Mouse (Mus musculus) intestine, embryonic 16.5 days (tissue): ENCODE measurements at regions not wholly inside any gene's neighbourhood (a gene's known extent, or its start where the extent isn't known, plus 50 kb on each side); places are given as distances from the start of the nearest gene placed in this dataset.
"Not testable (repeated sequence)": the region's sequence is repeated elsewhere in the genome, so short reads cannot be mapped to it uniquely, and the experiment has no call there.

Experiments used
- ATAC-seq: fragments of 200-750 bp; cut with Nextera tagmentation; 2 replicates; pipeline ENCODE4 v1.8.0; 2017; ENCODE audit warnings: moderate TSS enrichment, moderate library complexity
- H3K27ac ChIP-seq: fragments of 300-500 bp; sonication (generic); 2 replicates; pipeline ENCODE4 v1.5.1; 2014; ENCODE audit warnings: mild to moderate bottlenecking, low read length
- H3K27me3 ChIP-seq: fragments of 300-500 bp; sonication (generic); replicated peaks from 2 replicates; pipeline ENCODE4 v1.6.1; 2014; ENCODE audit warnings: low read length, control low read depth, mixed read lengths; ENCODE audit not compliant: control insufficient read depth, insufficient read depth
- H3K36me3 ChIP-seq: fragments of 300-500 bp; sonication (generic); 2 replicates; pipeline ENCODE4 v1.6.1; 2014; ENCODE audit warnings: low read length, control low read depth; ENCODE audit not compliant: control insufficient read depth, insufficient read depth
- H3K4me1 ChIP-seq: fragments of 300-500 bp; sonication (generic); 2 replicates; pipeline ENCODE4 v1.6.1; 2014; ENCODE audit warnings: low read length, control low read depth, mixed read lengths; ENCODE audit not compliant: control insufficient read depth, insufficient read depth
- H3K4me2 ChIP-seq: fragments of 300-500 bp; sonication (generic); 2 replicates; pipeline ENCODE4 v1.6.1; 2014; ENCODE audit warnings: low read depth, low read length, control low read depth
- H3K4me3 ChIP-seq: fragments of 300-500 bp; sonication (generic); 2 replicates; pipeline ENCODE4 v1.5.1; 2014; ENCODE audit warnings: mild to moderate bottlenecking, low read length
- H3K9ac ChIP-seq: fragments of 300-500 bp; sonication (generic); 2 replicates; pipeline ENCODE4 v1.6.1; 2014; ENCODE audit warnings: low read depth, low read length
- H3K9me3 ChIP-seq: fragments of 300-500 bp; sonication (generic); 2 replicates; pipeline ENCODE4 v1.6.1; 2016; ENCODE audit warnings: low read length, control low read depth; ENCODE audit not compliant: control insufficient read depth
- WGBS: fragments of 180-500 bp; shearing (Covaris S2); extraction: QIAGEN DNeasy Blood & Tissue Kit; methylation state at CpG from one replicate; pipeline ENCODE4 v1.1.7; 2014; 5-methylcytosine and 5-hydroxymethylcytosine counted together

- Histone ChIP-seq H3K27ac (no peak overlapping the region), H3K27me3 (no peaks in the 10 kb centered on the region), H3K4me2 (no peak overlapping the region), H3K4me1 (no peaks in the 10 kb centered on the region), H3K4me3 (no peak overlapping the region), H3K9ac (no peak overlapping the region), H3K36me3 (no peaks in the 10 kb centered on the region), H3K9me3 (no peaks in the 10 kb centered on the region)
- ATAC-seq, result no peak
Observed at GRCm38 (mm10) chr10:15321480-15321879, 603.5 kb upstream of the Gje1 start.

DNA sequence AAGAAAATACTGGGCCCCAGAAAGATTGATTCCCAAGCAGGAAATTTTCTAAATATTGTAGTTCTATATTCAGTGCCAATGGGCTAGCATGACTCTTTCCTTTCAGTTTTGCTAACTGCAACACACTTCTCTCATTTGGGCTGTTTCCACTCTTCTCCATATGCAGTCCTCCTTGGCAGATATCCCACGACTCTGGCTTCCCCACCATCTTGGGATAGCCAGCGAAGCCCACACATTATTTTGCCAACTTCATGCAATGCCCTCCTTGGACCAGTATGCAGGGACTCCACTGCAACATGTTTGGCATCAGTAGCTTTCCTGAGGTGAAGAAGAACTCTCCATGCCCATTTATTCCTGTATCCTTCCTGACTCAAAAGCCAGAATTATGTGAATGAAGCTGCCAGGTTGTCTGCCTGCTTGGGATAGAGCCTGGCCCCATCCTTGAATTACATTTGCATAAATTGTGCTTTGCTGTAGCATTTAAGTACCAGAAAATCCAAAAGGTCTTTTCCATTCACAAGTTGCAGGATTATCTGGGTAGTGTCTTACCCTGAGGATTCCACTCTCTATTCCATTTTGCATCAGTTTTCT is 599.1 kb upstream of the Gje1 start:
- no peak overlapping the region for H3K4me3 ChIP-seq
- no peak overlapping the region for H3K4me2 ChIP-seq
- H3K36me3 ChIP-seq, result no peaks in the 10 kb centered on the region
- no peaks in the 10 kb centered on the region for H3K9me3 ChIP-seq
- no peaks in the 10 kb centered on the region for H3K27me3 ChIP-seq
- H3K4me1 ChIP-seq, result no peaks in the 10 kb centered on the region
- H3K9ac ChIP-seq, result no peak overlapping the region
- 81% methylated on average over 2 of the region's 2 CpGs for WGBS
- no peak for ATAC-seq
- H3K27ac ChIP-seq, result no peak overlapping the region

- Histone ChIP-seq H3K9me3 (no peaks in the 10 kb centered on the region), H3K4me2 (no peak overlapping the region), H3K4me3 (no peak overlapping the region), H3K27ac (no peak overlapping the region), H3K27me3 (no peaks in the 10 kb centered on the region), H3K4me1 (no peaks in the 10 kb centered on the region), H3K9ac (no peak overlapping the region), H3K36me3 (no peaks in the 10 kb centered on the region)
- no peak for ATAC-seq
- 76% methylated on average over 2 of the region's 2 CpGs for WGBS
Observed at GRCm38 (mm10) chr10:15310650-15311049, 592.6 kb upstream of the Gje1 start.

GRCm38 (mm10) chr10:15305811-15306473 is 587.9 kb upstream of the Gje1 start:
- Histone ChIP-seq H3K4me1 (no peaks in the 10 kb centered on the region), H3K36me3 (no peaks in the 10 kb centered on the region), H3K4me3 (no peak overlapping the region), H3K27ac (no peak overlapping the region), H3K9ac (no peak overlapping the region), H3K4me2 (no peak overlapping the region), H3K27me3 (no peaks in the 10 kb centered on the region), H3K9me3 (no peaks in the 10 kb centered on the region)
- 61% methylated on average over 3 of the region's 3 CpGs for WGBS
- peak; percentile 63; the same call in 1 of the 2 replicates for ATAC-seq

GRCm38 (mm10) chr10:15300199-15301085 is 582.4 kb upstream of the Gje1 start:
- peak; percentile 77 for ATAC-seq
- Histone ChIP-seq H3K4me2 (no peak overlapping the region), H3K4me1 (no peaks in the 10 kb centered on the region), H3K9me3 (no peaks in the 10 kb centered on the region), H3K36me3 (no peaks in the 10 kb centered on the region), H3K4me3 (no peak overlapping the region), H3K9ac (no peak overlapping the region), H3K27me3 (no peaks in the 10 kb centered on the region), H3K27ac (no peak overlapping the region)
- 40% methylated on average over 8 of the region's 8 CpGs for WGBS

- Histone ChIP-seq H3K36me3 (no peaks in the 10 kb centered on the region), H3K4me2 (no peak overlapping the region), H3K4me3 (no peak overlapping the region), H3K9me3 (no peaks in the 10 kb centered on the region), H3K27me3 (no peaks in the 10 kb centered on the region), H3K9ac (no peak overlapping the region), H3K27ac (no peak overlapping the region), H3K4me1 (no peaks in the 10 kb centered on the region)
- WGBS, result 47% methylated on average over 11 of the region's 11 CpGs
- ATAC-seq, result no peak
Observed at GRCm38 (mm10) chr10:15299331-15300198, 581.6 kb upstream of the Gje1 start.

DNA sequence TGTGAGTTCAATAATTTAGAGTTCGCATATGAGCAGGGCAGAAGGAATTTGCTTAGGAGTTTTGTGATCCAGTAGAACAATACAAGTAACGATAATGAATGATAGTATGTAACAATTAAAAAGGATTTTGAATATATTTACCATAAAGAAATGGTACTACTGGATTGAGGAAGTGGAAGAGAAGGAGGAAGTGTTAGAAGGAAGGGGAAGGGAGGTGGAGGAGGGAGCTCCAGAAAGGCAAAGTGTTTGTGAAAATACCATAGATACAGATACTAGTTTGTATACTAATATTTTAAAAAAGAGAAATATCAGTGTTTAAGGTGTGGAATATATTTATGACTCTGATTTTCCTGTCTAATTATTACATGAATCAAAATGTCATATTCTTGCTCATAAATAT is 579.2 kb upstream of the Gje1 start:
- WGBS, result 85% methylated on average over 2 of the region's 2 CpGs
- Histone ChIP-seq H3K4me1 (no peaks in the 10 kb centered on the region), H3K9me3 (no peaks in the 10 kb centered on the region), H3K4me3 (no peak overlapping the region), H3K27me3 (no peaks in the 10 kb centered on the region), H3K9ac (no peak overlapping the region), H3K27ac (no peak overlapping the region), H3K4me2 (no peak overlapping the region), H3K36me3 (no peaks in the 10 kb centered on the region)
- ATAC-seq, result no peak

DNA sequence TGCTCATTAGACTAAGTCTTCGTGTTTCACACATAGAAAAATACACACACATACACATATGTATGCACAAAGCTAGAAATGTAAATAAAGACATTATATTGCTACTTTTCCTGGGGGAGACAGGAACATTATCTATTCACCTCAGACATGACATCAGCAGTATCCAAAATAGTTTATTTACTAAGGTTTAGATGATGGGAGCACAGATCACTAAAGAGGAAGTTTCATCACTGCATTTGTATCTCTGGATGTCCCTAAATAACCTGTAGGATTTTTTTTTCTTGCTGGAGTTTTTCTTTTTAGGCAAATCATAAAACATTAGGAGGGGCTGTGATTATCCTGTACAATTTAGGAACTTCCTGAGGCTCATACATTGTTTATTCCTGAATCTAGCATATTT is 576.1 kb upstream of the Gje1 start:
- Histone ChIP-seq H3K9me3 (no peaks in the 10 kb centered on the region), H3K27ac (no peak overlapping the region), H3K4me2 (no peak overlapping the region), H3K9ac (no peak overlapping the region), H3K27me3 (no peaks in the 10 kb centered on the region), H3K36me3 (no peaks in the 10 kb centered on the region), H3K4me3 (no peak overlapping the region), H3K4me1 (no peaks in the 10 kb centered on the region)
- ATAC-seq, result no peak
- WGBS, result 65% methylated on average over 1 of the region's 1 CpGs

DNA sequence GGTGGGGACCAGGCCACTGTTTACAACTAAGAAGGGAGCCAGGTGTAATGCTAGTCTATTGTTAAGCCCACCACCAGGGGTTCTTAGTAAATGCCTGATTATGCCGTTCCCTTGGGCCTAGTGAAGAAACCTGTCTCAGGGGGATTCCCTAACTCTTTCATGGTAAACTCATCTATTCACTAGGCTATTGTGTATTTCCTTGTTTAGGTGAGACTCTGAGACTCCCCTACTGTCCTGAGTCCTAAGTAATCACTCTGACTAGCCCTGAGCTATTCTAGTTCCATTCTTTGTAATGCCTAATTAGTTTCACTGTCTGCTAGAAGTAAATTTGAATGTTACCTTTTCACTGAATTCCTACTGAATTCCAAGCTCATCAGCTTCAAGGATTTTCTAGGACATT is 545.3 kb upstream of the Gje1 start:
- not testable (repeated sequence) for ATAC-seq, H3K36me3 ChIP-seq, H3K9ac ChIP-seq, H3K4me1 ChIP-seq, H3K4me2 ChIP-seq, H3K27me3 ChIP-seq, H3K4me3 ChIP-seq, H3K9me3 ChIP-seq, H3K27ac ChIP-seq
- 100% methylated on average over 1 of the region's 1 CpGs for WGBS
